9 mouse cellular contexts compared by ENCODE assay signal in the genomic region with DNA sequence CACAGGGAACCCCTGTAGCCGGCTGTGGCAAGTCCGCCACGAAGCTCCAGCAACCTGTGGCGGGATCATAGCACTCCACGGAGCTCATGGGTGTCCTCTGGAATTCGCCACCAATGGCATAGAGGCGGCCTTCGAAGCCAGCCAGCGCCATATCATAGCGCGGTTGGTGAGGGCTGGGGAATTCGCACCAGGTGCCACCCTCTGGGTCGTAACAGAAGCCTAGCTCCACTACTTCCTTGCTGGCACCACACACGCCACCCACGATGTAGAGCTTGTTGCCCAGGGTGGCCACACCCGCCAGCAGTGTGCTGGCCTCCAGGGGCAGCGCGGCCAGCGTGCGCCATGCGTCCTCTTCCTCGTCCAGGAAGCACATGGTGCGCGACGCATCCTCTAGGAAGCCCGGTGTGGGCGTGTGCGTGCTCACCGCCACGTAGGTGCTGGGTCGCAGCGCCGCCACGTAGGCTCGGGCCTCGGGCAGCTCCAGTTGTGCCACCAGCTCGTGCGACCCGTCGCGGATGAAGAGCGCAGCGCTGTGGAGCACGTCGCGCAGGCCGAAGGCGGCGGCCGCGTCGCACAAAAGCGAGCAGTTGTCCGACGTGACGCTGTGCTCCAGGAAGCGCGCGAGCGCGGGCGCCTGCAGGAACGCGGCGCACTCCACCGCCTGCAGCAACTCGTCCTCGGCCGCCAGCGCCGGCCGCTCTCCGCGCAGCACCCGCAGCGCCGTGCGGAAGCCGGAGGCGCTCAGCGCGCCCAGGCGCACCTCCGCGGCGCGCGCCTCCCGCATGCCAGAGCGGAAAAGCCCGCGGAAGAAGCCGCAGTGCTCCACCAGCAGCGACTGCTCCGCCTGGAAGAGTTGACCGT. TPM values are rescaled to one million over a fixed set of nuclear protein-coding genes. Genes with fewer than 3 reads are reported as not detected.
DNase-seq lines count a peak whose midpoint lies in the region; ATAC-seq lines count a peak whose summit lies in the region.
"Had no signal": no experiment of that assay in that cellular context is flagged by ENCODE, and none has a peak within 500 bp of the region (broad histone marks: within the 10 kb centered on the region; RNA-seq: fewer than 3 reads in every experiment).

No protein-coding gene starts in this region.

- peaks cover 22% of the 10 kb centered on the region for H3K4me1 ChIP-seq in heart, embryonic 13.5 days
- H3K4me1 ChIP-seq in heart, embryonic 14.5 days (ENCODE audit: control insufficient read depth in 2 of 2, insufficient read depth in 2 of 2, low read length in 2 of 2): peaks cover 3 to 7% of the 10 kb centered on the region in 2 experiments; a peak in 2 of 4 replicates
- 0 out of 2 replicates have a peak, but pooled peaks cover 13% of the 10 kb centered on the region for H3K4me1 ChIP-seq in limb, embryonic 12.5 days (replicated peaks)

- no peak for DNase-seq in heart, postnatal 25 days (ENCODE audit: low spot score)
- DNase-seq in brain, adult 2 months (ENCODE audit: low read depth, low spot score): peak; percentile 35
- peak; percentile 65 for DNase-seq in retina, postnatal 1 day
- no peak for DNase-seq in urinary bladder, postnatal 25 days (ENCODE audit: low spot score)
- no peak for DNase-seq in layer of hippocampus, adult 11-12 months (ENCODE audit: low spot score)

- peak overlapping the region; percentile 75 for H3K9ac ChIP-seq in heart, embryonic 13.5 days
- peak overlapping the region; percentile 64 for H3K9ac ChIP-seq in heart, embryonic 14.5 days (ENCODE audit: low read length)
- H3K9ac ChIP-seq in limb, embryonic 12.5 days (replicated peaks): peak overlapping the region; percentile 64

- peaks cover 43% of the 10 kb centered on the region for H3K27me3 ChIP-seq in heart, embryonic 13.5 days (replicated peaks)
- peaks cover 28% of the 10 kb centered on the region for H3K27me3 ChIP-seq in heart, embryonic 14.5 days (ENCODE audit: control insufficient read depth, insufficient read depth, low read length)
- peaks cover 54% of the 10 kb centered on the region for H3K27me3 ChIP-seq in limb, embryonic 12.5 days
- H3K27me3 ChIP-seq: Patski had no signal

- intact Hi-C loops in heart, postnatal 25 days (cut with DNase I): no loop called here

- H3K9me3 ChIP-seq in heart, embryonic 13.5 days: no peaks in the 10 kb centered on the region
- no peaks in the 10 kb centered on the region for H3K9me3 ChIP-seq in heart, embryonic 14.5 days (ENCODE audit: control insufficient read depth, low read length)
- no peaks in the 10 kb centered on the region for H3K9me3 ChIP-seq in limb, embryonic 12.5 days

- peak overlapping the region; percentile 56 for H3K4me3 ChIP-seq in heart, embryonic 13.5 days
- H3K4me3 ChIP-seq in heart, embryonic 14.5 days (ENCODE audit: control insufficient read depth in 1 of 2, insufficient read depth in 1 of 2, low read depth in 1 of 2, low read length in 2 of 2): peak overlapping the region; percentile 52
- H3K4me3 ChIP-seq in limb, embryonic 12.5 days (replicated peaks): peak overlapping the region; percentile 47

- 14% methylated on average over 96 of the region's 96 CpGs for WGBS in heart, embryonic 13.5 days
- 12% methylated on average over 96 of the region's 96 CpGs for WGBS in heart, embryonic 14.5 days
- 17% methylated on average over 90 of the region's 96 CpGs for WGBS in limb, embryonic 12.5 days

- peak overlapping the region; percentile 77 for H3K4me2 ChIP-seq in heart, embryonic 13.5 days
- H3K4me2 ChIP-seq in heart, embryonic 14.5 days (ENCODE audit: low read length): peak overlapping the region; percentile 78
- H3K4me2 ChIP-seq in limb, embryonic 12.5 days: peak overlapping the region; percentile 70

- H3K36me3 ChIP-seq in heart, embryonic 13.5 days: no peaks in the 10 kb centered on the region
- H3K36me3 ChIP-seq in heart, embryonic 14.5 days (ENCODE audit: control insufficient read depth, insufficient read depth, low read length): no peaks in the 10 kb centered on the region
- no peaks in the 10 kb centered on the region for H3K36me3 ChIP-seq in limb, embryonic 12.5 days

- no peak for ATAC-seq in heart, embryonic 13.5 days (ENCODE audit: extremely low read depth, insufficient number of reproducible peaks, low FRiP score, low TSS enrichment)
- ATAC-seq in heart, embryonic 14.5 days (ENCODE audit: insufficient number of reproducible peaks, insufficient read depth, low FRiP score, low read depth): peak; percentile 19; the same call in 1 of the 2 replicates
- peak; percentile 26; the same call in 1 of the 2 replicates for ATAC-seq in limb, embryonic 12.5 days (ENCODE audit: insufficient number of reproducible peaks, insufficient read depth, low FRiP score, low TSS enrichment, low read depth)
- ATAC-seq: Patski had no signal

- H3K27ac ChIP-seq in heart, embryonic 13.5 days (replicated peaks): no peak overlapping the region
- H3K27ac ChIP-seq in heart, embryonic 14.5 days (replicated peaks in 1 of 2; ENCODE audit: control insufficient read depth in 1 of 2, insufficient read depth in 1 of 2, low read depth in 2 of 2, low read length in 2 of 2): no peak overlapping the region
- H3K27ac ChIP-seq in limb, embryonic 12.5 days: no peak overlapping the region

RNA-seq across cellular contexts. Expression of a gene that starts 0.5 kb away (rescaled TPM):
- 1.7 and 2.3 TPM in 2 replicates for polyA plus RNA-seq in heart, embryonic 13.5 days (2015; fragmentation: Nextera tagmentation; extraction: Ambion mirVana)
- 1 to 10 TPM; 2.6 to 3.1 TPM for total RNA-seq in heart, postnatal 25 days (2021)
- 0.73 and 1.5 TPM in 2 replicates for polyA plus RNA-seq in heart, embryonic 14.5 days (2014; fragmentation: Nextera tagmentation; extraction: Ambion mirVana)
- 1.3 and 1.7 TPM in 2 replicates for polyA plus RNA-seq in limb, embryonic 12.5 days (2016; fragmentation: Nextera tagmentation; extraction: Ambion mirVana)

RNA-seq across cellular contexts. Expression of a gene that starts 7.3 kb away (rescaled TPM):
- polyA plus RNA-seq in heart, embryonic 13.5 days (2015; fragmentation: Nextera tagmentation; extraction: Ambion mirVana): 5.0 and 5.2 TPM in 2 replicates
- total RNA-seq in heart, postnatal 25 days (2021): 1 to 10 TPM; 6.4 to 8.8 TPM
- 5.5 and 6.1 TPM in 2 replicates for polyA plus RNA-seq in heart, embryonic 14.5 days (2014; fragmentation: Nextera tagmentation; extraction: Ambion mirVana)
- 9.4 and 10.4 TPM in 2 replicates for polyA plus RNA-seq in limb, embryonic 12.5 days (2016; fragmentation: Nextera tagmentation; extraction: Ambion mirVana)

RNA-seq across cellular contexts. Expression of a gene that starts 30.1 kb away (rescaled TPM):
- 0.34 TPM in 1 of 2 replicates, not detected in the other for polyA plus RNA-seq in heart, embryonic 13.5 days (2015; fragmentation: Nextera tagmentation; extraction: Ambion mirVana)
- under 1 TPM; 0.20 to 0.39 TPM for total RNA-seq in heart, postnatal 25 days (2021)
- not detected in 2 replicates for polyA plus RNA-seq in heart, embryonic 14.5 days (2014; fragmentation: Nextera tagmentation; extraction: Ambion mirVana)
- 0.15 and 0.44 TPM in 2 replicates for polyA plus RNA-seq in limb, embryonic 12.5 days (2016; fragmentation: Nextera tagmentation; extraction: Ambion mirVana)

RNA-seq across cellular contexts. Expression of a gene that starts 31.8 kb away (rescaled TPM):
- not detected in 2 replicates for polyA plus RNA-seq in heart, embryonic 13.5 days (2015; fragmentation: Nextera tagmentation; extraction: Ambion mirVana)
- not detected for total RNA-seq in heart, postnatal 25 days (2021)
- polyA plus RNA-seq in heart, embryonic 14.5 days (2014; fragmentation: Nextera tagmentation; extraction: Ambion mirVana): not detected in 2 replicates
- polyA plus RNA-seq in limb, embryonic 12.5 days (2016; fragmentation: Nextera tagmentation; extraction: Ambion mirVana): not detected in 2 replicates

RNA-seq across cellular contexts. Expression of a gene that starts 44.6 kb away (rescaled TPM):
- polyA plus RNA-seq in heart, embryonic 13.5 days (2015; fragmentation: Nextera tagmentation; extraction: Ambion mirVana): 11.8 and 15.9 TPM in 2 replicates
- 1 to 10 TPM; 5.7 to 6.4 TPM for total RNA-seq in heart, postnatal 25 days (2021)
- polyA plus RNA-seq in heart, embryonic 14.5 days (2014; fragmentation: Nextera tagmentation; extraction: Ambion mirVana): 14.3 and 15.8 TPM in 2 replicates
- polyA plus RNA-seq in limb, embryonic 12.5 days (2016; fragmentation: Nextera tagmentation; extraction: Ambion mirVana): 25.4 and 28.2 TPM in 2 replicates

Comparison
In these comparisons a context has a peak if more than half of its experiments do, and no peak if none do; other contexts are left out.
1. DNase-seq: peak in brain, adult 2 months (single experiment) and retina, postnatal 1 day (single experiment); none in heart, postnatal 25 days (single experiment), urinary bladder, postnatal 25 days (single experiment) and layer of hippocampus, adult 11-12 months (single experiment).
2. Peak in every context shown above with its lines, with median percentiles within 50 percentile points of each other: H3K4me2 ChIP-seq, H3K4me3 ChIP-seq and H3K9ac ChIP-seq.